Mouse (Mus musculus): ENCODE measurements around the gene Bcas3. TPM values are rescaled to one million over a fixed set of nuclear protein-coding genes. Genes with fewer than 3 reads are reported as not detected.

The Bcas3 gene
- total RNA-seq, 4 experiments from 2014 or later: 60.1 to 74.8 (median 66.2) TPM

DNA sequence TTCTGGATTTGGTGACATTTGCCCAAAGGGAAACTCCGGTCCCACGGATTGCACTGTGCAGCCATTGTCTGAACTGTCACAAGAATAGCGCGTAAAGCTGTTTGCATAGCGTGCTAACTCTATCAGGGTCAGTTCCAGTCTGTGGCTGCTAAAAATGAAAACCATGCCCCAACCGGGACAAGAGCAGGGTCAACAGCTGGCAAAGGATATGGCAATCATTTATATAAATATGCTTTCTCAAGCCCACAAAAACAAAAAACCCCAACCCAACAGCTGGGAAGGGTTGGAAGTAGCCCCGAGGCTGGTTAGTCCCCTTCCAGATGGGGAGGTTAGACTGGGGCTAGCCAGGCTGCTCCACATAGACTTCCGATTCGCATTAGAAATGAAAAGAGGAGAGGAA lies 314.8 kb downstream of the Bcas3 start:
- no peak for DNase-seq (ENCODE audit: low spot score in 2 of 2)

DNA sequence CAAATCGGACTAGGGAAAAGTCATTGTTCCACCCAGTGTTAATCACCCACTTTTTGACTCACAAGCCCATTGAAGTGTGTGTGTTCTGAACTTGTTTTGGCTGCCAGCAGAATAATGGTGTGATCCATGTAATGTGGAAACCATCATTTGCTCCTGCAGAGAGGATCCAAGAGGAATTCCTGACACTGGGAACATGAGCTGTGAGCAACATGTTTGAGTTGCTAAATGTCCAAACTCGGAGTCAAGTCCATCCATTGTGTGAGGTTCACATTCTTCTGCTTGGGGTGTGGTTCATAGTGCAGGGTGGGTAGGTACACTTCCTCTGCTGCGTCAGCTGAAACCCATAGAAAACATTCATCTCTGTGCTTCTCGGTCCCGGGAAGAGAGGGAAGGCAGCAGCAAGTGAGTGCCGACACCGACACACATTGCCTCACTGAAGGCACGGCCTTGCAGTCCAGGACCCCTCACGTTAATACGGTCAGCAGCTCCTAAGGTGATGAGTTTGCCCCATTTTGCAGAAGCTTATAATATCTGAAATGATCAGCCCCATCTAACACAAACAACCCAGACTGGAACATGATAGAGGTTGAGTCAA lies 320.0 kb downstream of the Bcas3 start:
- DNase-seq (ENCODE audit: low spot score in 2 of 2): no peak

DNA sequence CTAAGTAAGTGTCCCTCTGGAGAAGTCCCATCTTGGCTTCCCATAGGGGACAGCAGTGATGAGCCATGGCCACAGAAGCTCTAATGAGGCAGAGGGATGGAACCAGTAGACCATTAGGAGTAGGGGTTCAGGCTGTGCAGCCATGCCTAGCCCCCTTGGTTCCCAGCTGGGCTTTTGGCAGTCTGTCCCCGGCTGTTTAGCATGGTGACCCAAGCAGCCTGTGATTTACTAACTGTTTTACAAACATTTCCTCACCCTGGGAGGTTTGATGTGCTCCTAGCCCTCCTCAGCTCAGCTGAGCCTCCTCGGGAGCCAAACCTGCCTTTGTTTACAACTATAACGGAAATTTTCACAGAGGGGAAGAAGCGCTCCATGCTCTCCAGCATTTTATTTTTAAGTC lies 322.3 kb downstream of the Bcas3 start:
- no peak for DNase-seq (ENCODE audit: low spot score in 2 of 2)

DNA sequence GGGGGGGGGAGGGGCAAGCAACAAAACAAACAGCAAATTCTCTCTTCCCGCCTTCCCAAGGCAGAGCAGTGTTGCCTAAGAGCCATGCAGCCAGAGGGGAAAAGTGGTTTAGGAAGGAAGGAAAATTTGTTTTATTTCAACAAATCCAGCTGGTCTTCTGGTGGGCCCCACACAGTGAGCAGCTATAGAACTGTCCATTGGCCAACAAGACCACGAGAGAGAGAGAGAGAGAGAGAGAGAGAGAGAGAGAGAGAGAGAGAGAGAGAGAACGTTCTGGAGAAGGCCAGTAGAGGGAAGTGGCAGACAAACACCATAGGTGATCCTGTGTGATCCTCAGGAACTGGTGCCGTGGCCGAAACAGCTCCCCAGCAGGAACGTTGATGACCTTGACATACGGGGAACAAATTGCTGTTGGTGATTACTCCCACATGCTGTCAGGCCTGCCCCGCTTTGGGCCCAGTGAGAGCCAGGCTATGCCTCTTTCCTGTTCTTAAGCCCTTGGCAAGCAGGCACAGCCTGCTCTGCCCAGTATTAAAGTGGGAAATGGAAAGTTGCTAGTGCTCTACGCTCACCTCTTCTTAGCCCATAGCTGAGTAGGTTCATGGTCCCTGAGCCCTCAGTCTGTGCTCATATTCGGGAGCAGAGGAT lies 323.5 kb downstream of the Bcas3 start:
- no peak for DNase-seq (ENCODE audit: low spot score in 2 of 2)

DNA sequence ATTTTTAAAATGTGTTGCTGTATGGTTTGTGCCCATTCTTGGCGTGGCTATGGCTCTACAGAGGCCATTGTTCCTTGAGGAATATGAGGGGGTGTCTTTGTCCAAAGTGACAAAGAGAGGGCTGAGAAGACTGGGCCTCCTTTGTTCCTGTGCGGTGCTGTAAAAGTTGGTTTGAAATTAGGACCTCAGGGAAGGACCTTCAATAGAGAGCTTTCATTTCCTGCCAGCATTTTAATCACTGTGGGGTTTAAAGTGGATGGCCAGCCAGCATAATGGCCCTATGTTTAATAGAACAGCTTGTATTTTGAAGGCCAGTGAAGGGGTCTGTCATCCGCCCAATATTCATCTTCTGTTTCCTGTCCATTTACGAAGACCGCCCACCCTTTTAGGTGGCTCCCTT lies 325.7 kb downstream of the Bcas3 start:
- peak; percentile 24 to 32 for DNase-seq (ENCODE audit: low spot score in 2 of 2)

DNA sequence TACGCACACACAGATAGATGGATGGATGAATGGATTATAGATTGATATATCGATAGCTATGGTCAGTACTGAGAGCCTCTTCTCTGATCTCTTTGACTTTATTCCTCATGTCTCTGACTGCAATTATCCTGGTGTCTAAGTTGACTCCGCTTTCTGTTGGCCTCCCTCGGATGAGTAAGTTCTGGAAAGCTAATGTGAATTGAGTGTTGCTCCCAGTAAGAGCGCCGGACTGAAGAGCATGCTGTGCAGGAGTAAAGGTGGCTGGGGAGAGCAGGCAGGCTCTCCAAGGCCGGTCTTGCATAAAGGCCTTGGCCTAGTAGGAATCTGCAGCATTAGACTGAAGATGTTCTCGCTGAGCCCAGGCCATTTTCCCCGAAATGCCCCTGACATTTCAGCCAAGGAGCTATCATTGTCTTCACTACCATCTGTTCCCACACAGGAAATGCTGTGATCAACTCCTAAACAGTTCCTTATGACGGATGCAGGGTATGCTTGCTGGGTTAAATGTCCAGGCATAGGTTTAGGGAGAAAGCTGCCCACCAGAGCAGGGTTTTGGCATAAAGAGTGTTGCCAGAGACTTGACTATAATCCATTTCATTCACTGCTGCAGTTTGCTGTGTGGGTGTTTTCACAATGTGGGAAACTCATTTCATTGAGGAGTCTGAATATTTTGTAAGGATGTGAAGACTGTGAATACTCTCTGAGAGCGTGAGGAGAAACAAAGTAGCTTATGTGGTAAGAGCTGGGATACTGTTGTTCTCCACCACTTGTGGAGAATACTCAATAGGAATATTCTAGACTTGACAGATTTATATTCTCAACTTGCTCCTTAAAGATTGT lies 328.8 kb downstream of the Bcas3 start:
- no peak for DNase-seq (ENCODE audit: low spot score in 2 of 2)

DNA sequence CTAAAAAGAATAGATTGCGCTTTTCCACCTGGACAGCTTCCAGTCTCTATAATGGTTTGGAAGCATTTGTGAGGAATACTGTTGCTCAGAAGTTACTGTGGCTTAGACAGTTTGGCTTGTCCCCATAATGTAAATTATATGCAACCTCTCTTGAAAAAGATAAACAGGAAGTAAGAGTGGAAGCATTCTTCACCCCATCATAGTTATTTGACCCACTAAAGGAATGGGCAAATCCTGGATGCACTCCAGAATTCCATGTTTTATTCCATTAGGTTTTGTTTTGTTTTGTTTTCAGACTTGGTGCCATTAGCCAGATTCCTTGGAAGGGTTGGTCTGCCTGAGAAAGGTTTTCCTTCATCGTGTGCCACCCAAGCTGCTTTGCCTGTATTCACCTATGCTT lies 332.0 kb downstream of the Bcas3 start:
- no peak for DNase-seq (ENCODE audit: low spot score in 2 of 2)

DNA sequence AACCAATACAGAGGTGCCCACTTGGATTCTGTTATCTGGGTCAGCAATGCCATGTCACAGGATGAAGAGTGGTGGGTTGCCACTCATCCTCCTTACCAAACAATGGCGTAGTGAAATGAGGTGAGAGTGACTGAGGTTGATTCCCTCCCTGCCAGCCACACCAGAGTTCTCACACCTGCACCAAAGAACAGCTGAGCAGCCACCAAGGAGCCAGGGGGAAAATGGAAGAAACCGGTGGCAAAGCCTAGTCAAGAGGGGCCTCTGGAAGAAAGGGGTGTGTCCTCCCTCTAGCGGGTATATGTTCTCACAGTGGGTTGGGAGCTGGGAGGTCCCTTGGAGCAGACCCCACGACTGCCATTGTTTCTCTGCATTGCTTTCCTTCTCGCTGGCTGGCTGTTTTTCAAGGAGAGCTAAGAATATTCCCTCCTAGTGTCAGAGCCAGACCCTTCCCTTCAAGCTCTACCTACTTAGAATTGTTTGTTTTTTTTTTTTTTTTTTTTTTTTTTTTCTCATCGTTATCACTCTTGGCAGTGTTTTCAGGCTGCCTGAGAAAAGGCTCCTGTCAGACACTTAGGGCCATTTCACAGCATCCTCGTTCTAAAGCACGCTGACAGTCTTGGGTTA lies 335.0 kb downstream of the Bcas3 start:
- no peak for DNase-seq (ENCODE audit: low spot score in 2 of 2)

DNA sequence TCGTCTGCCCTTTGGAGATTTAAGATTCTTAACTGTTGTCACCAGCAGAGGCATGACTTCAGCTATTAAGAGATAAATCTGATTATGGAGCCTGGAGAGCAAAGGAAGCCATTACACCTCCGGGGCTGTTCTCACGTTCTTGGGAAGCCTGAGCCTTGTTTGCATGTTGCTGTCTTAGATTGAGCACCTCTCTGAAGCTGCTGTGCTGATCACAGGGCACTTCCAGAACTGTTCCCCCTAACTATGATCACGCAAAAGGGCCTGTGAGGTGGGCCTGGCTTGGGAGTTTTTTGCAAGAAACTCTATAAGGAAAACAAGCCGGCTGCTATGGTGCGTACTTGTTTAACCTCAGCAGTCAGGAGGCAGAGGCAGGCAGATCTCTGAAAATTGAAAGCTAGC lies 335.5 kb downstream of the Bcas3 start:
- no peak for DNase-seq (ENCODE audit: low spot score in 2 of 2)

DNA sequence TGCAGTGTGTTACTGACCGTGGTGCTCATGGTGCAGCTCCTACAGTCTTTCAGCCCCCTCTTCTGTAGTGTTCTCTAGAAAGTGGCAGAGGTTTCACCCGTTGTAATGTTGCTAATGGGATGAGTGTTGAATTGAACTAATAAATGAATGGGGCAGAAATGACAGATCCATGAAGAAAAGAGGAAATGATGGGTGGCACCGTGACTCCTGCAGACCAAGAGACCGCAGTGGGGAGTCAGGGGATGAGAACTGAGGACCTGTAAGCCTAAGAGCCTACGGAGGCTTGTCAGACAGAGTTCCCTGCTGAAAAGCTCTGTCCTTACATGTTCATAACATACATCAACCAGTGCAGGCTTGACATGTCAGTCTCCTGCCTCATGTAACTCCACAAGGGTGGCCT lies 336.3 kb downstream of the Bcas3 start:
- DNase-seq (ENCODE audit: low spot score in 2 of 2): no peak

DNA sequence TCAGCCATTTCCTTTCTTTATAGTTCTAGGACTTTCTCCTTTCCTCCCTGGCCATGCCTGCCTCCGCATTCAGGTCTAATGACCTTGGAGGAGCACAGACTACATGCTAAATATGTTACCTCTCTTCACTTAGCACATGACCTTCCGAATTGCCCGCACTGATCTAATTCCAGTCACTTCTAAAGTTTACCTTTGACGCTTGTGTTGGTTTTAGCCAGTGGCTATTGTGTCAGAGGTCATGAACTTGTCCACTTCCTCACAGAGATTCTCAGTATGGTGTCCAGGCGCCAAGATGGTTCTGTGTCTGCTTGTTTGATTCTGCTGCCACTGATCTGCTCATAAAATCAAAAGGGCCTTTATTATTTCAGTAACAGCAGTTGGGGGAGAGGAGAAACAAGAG lies 338.3 kb downstream of the Bcas3 start:
- no peak for DNase-seq (ENCODE audit: low spot score in 2 of 2)

DNA sequence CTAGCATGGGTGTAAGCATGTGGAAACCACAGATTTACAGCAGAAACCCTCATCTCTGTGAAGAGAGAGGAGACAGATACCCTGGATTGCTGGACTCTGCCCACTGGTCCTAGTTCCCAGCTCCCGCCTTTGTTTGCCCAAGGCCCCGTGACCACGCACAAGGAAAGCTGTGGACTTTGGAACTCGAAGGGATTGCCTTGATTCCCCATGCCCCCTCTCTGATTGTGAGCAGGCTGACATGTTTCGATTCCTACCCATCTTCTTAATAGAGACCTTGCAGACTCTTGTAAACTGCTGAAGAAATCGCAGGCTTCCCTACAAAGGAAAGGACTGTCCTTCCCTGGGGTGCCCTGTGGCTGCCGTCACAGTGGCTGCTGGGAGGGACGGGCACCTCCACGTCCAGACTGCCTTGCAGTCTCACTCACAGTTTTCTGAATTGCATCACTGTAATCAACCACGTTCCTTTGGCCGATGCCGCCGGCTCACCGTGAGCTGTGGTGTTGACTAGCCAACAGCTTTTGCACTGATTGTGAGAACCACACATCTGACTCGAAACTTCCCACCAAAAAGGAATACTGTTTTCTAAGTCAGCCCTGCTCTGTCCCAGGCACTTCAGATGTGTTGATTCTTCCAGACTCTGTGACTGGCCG lies 342.8 kb downstream of the Bcas3 start:
- no peak for DNase-seq (ENCODE audit: low spot score in 2 of 2)

DNA sequence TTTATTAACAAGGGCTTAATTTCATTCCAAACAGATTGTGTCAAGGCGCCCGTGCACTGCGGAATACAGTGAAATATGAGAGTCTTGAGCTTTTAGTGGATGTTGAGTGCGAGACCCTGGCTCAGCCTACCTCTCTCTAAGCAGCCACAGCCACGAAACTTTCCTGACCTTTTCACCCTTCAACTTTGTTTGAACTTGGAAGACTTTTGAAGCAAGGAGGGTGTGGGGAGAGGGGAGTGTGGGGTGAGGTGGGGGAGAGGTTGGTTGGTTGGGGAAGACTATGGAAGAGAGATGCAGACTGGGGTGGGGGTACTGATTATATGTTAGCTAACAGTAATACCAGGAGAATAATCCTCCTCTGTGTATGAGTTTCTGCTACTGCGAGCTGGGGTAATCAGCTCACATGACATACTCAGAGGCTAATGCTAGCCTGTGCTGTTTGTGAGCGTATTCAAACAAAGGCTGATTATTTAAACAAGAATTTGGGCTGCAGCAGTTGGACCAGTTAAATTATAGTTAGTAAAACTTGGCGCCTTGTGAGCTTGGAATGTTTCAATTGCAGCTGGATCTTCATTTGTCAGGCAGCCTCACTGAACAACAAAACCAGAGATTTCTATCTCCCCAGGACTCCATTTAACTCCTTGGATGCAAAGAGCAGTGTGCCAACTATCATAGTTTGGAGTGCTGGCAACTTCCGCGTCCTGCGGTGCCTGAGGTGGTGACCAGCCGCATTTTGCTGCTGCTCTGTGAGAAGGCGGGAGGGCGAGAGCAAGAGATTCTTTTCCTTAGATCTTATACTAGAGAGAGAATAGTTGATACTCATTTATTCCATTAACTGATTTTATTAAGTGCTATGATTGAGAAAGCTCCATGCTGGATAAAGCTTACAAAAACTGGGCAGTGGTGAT lies 343.8 kb downstream of the Bcas3 start:
- no peak for DNase-seq (ENCODE audit: low spot score in 2 of 2)

DNA sequence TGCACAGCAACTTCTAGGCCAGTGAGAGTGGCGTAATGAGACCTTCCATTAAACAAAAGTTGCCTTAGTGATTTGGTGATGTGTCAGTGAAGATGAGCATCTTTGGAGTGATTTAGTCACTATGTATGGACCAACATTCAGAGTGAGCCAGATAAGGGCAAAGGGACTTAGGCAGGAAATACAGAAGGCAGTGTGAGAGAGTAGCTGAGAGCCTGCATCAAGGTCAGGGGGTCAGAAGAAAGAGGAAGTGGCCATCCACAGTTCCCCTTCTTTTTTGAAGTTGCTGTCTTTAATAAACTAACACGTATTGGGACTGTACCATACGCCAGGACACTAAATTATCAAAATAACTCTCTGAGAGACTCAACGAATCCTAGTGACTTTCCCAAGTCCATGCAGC lies 344.5 kb downstream of the Bcas3 start:
- no peak for DNase-seq (ENCODE audit: low spot score in 2 of 2)

DNA sequence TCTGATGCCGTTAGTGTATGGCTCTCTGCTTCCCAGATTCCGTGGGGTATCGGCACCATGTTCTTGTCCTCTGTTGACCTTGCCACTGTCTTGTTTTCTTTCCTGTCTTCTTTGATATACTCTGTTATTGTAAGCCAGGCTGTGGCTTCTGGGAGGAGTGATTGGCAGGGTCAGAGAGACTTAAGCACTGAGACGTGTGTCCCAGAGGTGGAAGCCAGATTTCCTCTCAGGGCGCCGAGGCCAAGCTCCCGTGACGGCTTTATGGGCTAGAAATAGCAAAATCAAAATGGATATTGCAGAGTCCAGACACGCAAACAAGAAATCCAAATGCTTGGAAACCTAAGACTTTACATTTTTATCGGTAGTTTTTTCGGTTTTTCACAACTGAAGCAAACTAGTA lies 345.3 kb downstream of the Bcas3 start:
- no peak for DNase-seq (ENCODE audit: low spot score in 2 of 2)

DNA sequence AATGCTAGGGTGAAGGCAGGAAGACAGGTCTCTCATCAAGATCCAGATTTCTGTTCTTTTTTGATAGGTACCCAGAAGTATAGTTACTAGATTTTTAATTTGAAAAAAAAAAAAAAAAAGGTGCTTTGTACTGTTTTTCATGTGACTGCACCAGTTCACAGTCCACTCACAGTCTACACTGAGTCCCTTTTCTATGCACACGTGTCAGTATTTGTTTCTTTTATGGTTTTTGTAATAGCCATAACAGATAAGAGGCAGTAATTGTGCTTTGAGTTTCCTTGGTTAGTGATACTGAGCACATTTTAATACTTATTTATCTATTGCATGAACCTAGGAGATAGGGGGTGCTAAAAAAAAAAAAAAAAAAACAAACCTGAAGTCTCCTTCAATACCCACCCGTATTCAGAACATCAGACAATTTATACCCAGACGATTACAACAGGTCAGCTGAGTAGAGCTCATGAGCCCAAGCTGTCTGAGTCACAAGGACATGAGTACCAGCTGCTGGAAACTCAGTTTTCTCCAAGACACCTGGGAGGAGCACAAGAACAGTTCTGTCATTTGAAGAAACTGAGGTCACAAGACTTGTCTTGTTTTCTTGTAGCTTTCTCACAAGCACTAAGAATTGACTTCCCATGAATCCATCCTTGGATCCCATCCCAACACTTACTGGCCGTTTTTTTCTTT lies 351.2 kb downstream of the Bcas3 start:
- DNase-seq (ENCODE audit: low spot score in 2 of 2): no peak

DNA sequence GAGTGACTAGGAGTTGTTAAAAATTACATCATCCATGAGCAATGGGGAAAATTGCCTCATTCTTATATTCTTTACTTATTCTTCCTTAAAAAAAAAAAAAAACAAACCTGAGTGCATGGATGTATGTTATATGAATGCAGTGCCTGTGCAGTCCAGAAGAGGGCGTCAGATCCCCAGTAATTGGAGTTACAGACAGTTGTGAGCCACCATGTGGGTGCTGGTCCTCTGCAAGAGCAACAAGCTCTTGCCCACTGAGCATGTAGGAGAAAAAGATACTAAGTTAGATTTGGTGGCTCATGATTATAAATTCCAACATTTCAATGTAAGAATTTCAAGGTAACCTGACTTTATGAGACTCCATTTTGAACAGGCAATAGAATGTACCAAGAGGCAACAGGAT lies 353.7 kb downstream of the Bcas3 start:
- no peak for DNase-seq (ENCODE audit: low spot score in 2 of 2)

DNA sequence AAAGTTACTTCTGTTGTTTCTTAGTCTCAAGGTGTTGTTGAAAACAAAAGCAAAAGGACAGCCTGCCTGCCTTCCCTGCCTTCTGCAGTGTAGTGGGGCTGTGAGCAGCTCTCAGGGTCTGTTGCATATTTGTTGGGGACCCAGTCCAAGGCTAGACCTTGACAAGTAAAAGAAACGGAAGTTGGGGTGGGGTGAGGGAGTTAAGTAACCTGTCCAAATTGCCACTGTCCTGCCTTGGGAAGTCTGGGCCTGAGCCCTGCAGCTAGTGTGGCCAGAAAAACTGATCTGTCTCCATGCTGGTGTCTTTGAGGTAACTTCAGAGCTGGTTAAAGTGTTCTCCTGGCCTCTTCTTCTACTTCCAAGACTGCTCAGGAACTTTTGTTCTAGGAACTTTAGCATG lies 354.5 kb downstream of the Bcas3 start:
- no peak for DNase-seq (ENCODE audit: low spot score in 2 of 2)

DNA sequence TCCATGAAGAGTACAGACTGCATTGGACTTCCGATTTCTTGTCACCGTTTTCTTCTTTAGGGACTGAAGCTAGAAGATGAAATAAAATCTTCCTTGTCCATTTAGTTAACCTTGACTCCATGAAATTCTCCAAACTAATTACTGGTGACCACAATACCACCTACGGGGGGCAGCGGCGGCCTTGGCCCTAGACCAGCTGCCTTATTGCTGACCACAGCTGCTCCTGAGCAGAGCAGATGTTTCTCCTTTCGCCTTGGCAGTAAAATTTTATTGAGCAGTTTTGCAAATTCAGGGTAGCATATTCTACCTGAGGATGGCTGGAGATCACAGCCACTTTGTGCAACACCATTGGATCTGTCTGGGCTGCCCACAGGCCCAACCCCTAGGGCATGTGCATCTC lies 356.2 kb downstream of the Bcas3 start:
- no peak for DNase-seq (ENCODE audit: low spot score in 2 of 2)

DNA sequence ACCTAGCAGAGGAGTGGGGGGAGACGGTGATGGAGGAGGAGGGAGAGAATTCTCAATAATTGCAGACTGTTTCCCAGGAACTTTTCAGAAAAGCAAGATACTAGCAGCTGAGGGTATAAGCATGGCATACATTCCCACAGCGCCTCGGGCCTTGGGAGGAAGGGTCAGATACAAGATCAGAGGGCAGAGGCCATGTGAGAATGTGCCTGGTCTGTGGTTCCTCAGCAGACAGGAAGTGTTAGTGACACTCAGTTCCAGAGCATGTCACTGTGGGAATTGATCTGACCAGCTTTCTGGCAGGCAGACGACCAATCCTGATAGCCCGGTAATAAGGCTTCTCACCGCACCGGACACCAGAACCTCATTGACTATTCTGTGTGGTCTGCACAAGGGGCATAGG lies 357.2 kb downstream of the Bcas3 start:
- DNase-seq (ENCODE audit: low spot score in 2 of 2): no peak

All from layer of hippocampus, adult 8-10 months (tissue).